9 mouse cellular contexts compared by ENCODE assay signal in genomic region chr5:66620191-66620625, GRCm38 (mm10). TPM values are rescaled to one million over a fixed set of nuclear protein-coding genes. Genes with fewer than 3 reads are reported as not detected.
A peak's percentile ranks its signal among the peaks of the same experiment; 100 is the strongest.
DNase-seq lines count a peak whose midpoint lies in the region; ATAC-seq and TF ChIP-seq lines count a peak whose summit lies in the region.
"Had no signal": no experiment of that assay in that cellular context is flagged by ENCODE, and none has a peak within 500 bp of the region (broad histone marks: within the 10 kb centered on the region; RNA-seq: fewer than 3 reads in every experiment).

No protein-coding gene starts in this region.

- peak overlapping the region; percentile 16 for H3K27ac ChIP-seq in embryonic fibroblast, embryonic 13.5 days (ENCODE audit: insufficient read depth, low read length)
- H3K27ac ChIP-seq in heart, embryonic 11.5 days (ENCODE audit: low read depth, low read length), result peak overlapping the region; percentile 18
- peak overlapping the region; percentile 84 for H3K27ac ChIP-seq in kidney, embryonic 16.5 days (ENCODE audit: low read length)
- H3K27ac ChIP-seq in stomach, postnatal 0 days (replicated peaks), result peak overlapping the region; percentile 59

- WGBS in heart, embryonic 11.5 days (ENCODE audit: insufficient replicate concordance), result 0% methylated on average over 39 of the region's 41 CpGs
- WGBS in kidney, embryonic 16.5 days, result under 1% methylated on average over 38 of the region's 41 CpGs
- WGBS in stomach, postnatal 0 days, result under 1% methylated on average over 35 of the region's 41 CpGs

- TF ChIP-seq POLR2A in embryonic fibroblast, embryonic 13.5 days (IDR thresholded peaks at IDR 0.05; ENCODE audit: low read depth, low read length), result peak; percentile 68

- no peaks in the 10 kb centered on the region for H3K36me3 ChIP-seq in megakaryocyte, embryonic 14.5 days (replicated peaks; ENCODE audit: low read length)
- no peaks in the 10 kb centered on the region for H3K36me3 ChIP-seq in heart, embryonic 11.5 days (ENCODE audit: control insufficient read depth, insufficient read depth, low read length)
- H3K36me3 ChIP-seq in kidney, embryonic 16.5 days (ENCODE audit: insufficient read depth, low read length), result no peaks in the 10 kb centered on the region
- H3K36me3 ChIP-seq in stomach, postnatal 0 days (ENCODE audit: control insufficient read depth, insufficient read depth, low read length), result no peaks in the 10 kb centered on the region

- ATAC-seq in megakaryocyte, adult 5-6 weeks (ENCODE audit: poor library complexity, severe bottlenecking), result no peak
- peak; percentile 43 for ATAC-seq in heart, embryonic 11.5 days (replicated peaks; ENCODE audit: insufficient number of reproducible peaks, low FRiP score, low TSS enrichment)
- ATAC-seq in kidney, embryonic 16.5 days (ENCODE audit: low FRiP score, low TSS enrichment), result peak; percentile 69
- peak; percentile 86 for ATAC-seq in stomach, postnatal 0 days (ENCODE audit: low FRiP score, low TSS enrichment)

- H3K9ac ChIP-seq in heart, embryonic 11.5 days (ENCODE audit: low read depth, low read length), result peak overlapping the region; percentile 66
- peak overlapping the region; percentile 75 for H3K9ac ChIP-seq in kidney, embryonic 16.5 days (replicated peaks; ENCODE audit: low read length)
- peak overlapping the region; percentile 67 for H3K9ac ChIP-seq in stomach, postnatal 0 days (ENCODE audit: low read length)

- H3K27me3 ChIP-seq in megakaryocyte, embryonic 14.5 days (replicated peaks), result peaks cover 66% of the 10 kb centered on the region
- H3K27me3 ChIP-seq in heart, embryonic 11.5 days (ENCODE audit: control insufficient read depth, insufficient read depth, low read length), result no peaks in the 10 kb centered on the region
- no peaks in the 10 kb centered on the region for H3K27me3 ChIP-seq in kidney, embryonic 16.5 days (ENCODE audit: insufficient read depth, low read length)
- H3K27me3 ChIP-seq in stomach, postnatal 0 days (ENCODE audit: control insufficient read depth, insufficient read depth, low read length), result no peaks in the 10 kb centered on the region
- H3K27me3 ChIP-seq: CH12.LX had no signal

- H3K4me1 ChIP-seq in megakaryocyte, embryonic 14.5 days, result peaks cover 21% of the 10 kb centered on the region
- H3K4me1 ChIP-seq in embryonic fibroblast, embryonic 13.5 days (ENCODE audit: control insufficient read depth, insufficient read depth, low read length), result peaks cover 9% of the 10 kb centered on the region
- peaks cover 10% of the 10 kb centered on the region for H3K4me1 ChIP-seq in heart, embryonic 11.5 days (ENCODE audit: control insufficient read depth, insufficient read depth, low read length)
- peaks cover 32% of the 10 kb centered on the region for H3K4me1 ChIP-seq in kidney, embryonic 16.5 days (ENCODE audit: insufficient read depth, low read length)
- H3K4me1 ChIP-seq in stomach, postnatal 0 days (replicated peaks; ENCODE audit: control insufficient read depth, insufficient read depth), result no peaks in the 10 kb centered on the region

- no peak for TF ChIP-seq CTCF in embryonic fibroblast, embryonic 13.5 days (IDR thresholded peaks at IDR 0.05; ENCODE audit: borderline replicate concordance, insufficient read depth, low read length)
- peak; percentile 78 for TF ChIP-seq CTCF in stomach, postnatal 0 days (IDR thresholded peaks at IDR 0.05; ENCODE audit: low read depth)

- H3K4me2 ChIP-seq in heart, embryonic 11.5 days, result peak overlapping the region; percentile 63
- peak overlapping the region; percentile 88 for H3K4me2 ChIP-seq in kidney, embryonic 16.5 days (replicated peaks; ENCODE audit: low read depth, low read length)
- peak overlapping the region; percentile 71 for H3K4me2 ChIP-seq in stomach, postnatal 0 days (replicated peaks; ENCODE audit: low read depth)

- TF ChIP-seq EP300 in stomach, postnatal 0 days (optimal IDR thresholded peaks at IDR 0.05), result no peak

- peaks cover 13% of the 10 kb centered on the region for H3K9me3 ChIP-seq in megakaryocyte, embryonic 14.5 days
- H3K9me3 ChIP-seq in heart, embryonic 11.5 days (replicated peaks; ENCODE audit: control insufficient read depth, low read length), result no peaks in the 10 kb centered on the region
- H3K9me3 ChIP-seq in kidney, embryonic 16.5 days (ENCODE audit: low read length), result no peaks in the 10 kb centered on the region
- H3K9me3 ChIP-seq in stomach, postnatal 0 days (ENCODE audit: control insufficient read depth, low read length), result no peaks in the 10 kb centered on the region

- H3K4me3 ChIP-seq in megakaryocyte, embryonic 14.5 days (replicated peaks), result peak overlapping the region; percentile 38
- H3K4me3 ChIP-seq in embryonic fibroblast, embryonic 13.5 days (ENCODE audit: insufficient read depth, low read length), result peak overlapping the region; percentile 37
- peak overlapping the region; percentile 52 for H3K4me3 ChIP-seq in heart, embryonic 11.5 days (ENCODE audit: low read depth, low read length)
- H3K4me3 ChIP-seq in kidney, embryonic 16.5 days (ENCODE audit: low read length), result peak overlapping the region; percentile 64
- H3K4me3 ChIP-seq in stomach, postnatal 0 days (ENCODE audit: low read depth, low read length), result peak overlapping the region; percentile 58

- peak; percentile 72 for DNase-seq in liver
- peak; percentile 68 for DNase-seq in naive thymus-derived CD4-positive, alpha-beta T cell, adult 2 months (ENCODE audit: low read depth)
- DNase-seq in stomach, postnatal 0 days (ENCODE audit: low spot score), result peak; percentile 94

RNA-seq across cellular contexts. Expression of gene Apbb2, which starts 1.6 kb away (rescaled TPM):
- polyA plus RNA-seq in megakaryocyte, embryonic 14.5 days (2012; ENCODE audit: insufficient read depth, low replicate concordance), result 0.34 TPM in 1 of 2 replicates, not detected in the other
- 0.52 and 0.78 TPM in 2 replicates for total RNA-seq in megakaryocyte, adult 5-6 weeks (2015)
- 0.51 and 1.9 TPM in 2 replicates for total RNA-seq in megakaryocyte, adult 5-6 weeks (2017)
- polyA plus RNA-seq in embryonic fibroblast, embryonic 13.5 days (2011; ENCODE audit: insufficient read length, low read depth, missing spikeins), result 71.9 and 88.0 TPM in 2 replicates
- polyA plus RNA-seq in heart, embryonic 11.5 days (2014; fragmentation: Nextera tagmentation; extraction: Ambion mirVana), result 25.9 and 28.0 TPM in 2 replicates
- polyA plus RNA-seq in kidney, embryonic 16.5 days (2015; fragmentation: Nextera tagmentation; extraction: Ambion mirVana), result 62.4 and 71.5 TPM in 2 replicates
- 16.8 and 18.3 TPM in 2 replicates for polyA plus RNA-seq in stomach, postnatal 0 days (2015; fragmentation: Nextera tagmentation; extraction: Ambion mirVana)

RNA-seq across cellular contexts. Expression of gene Uchl1, which starts 55.7 kb away (rescaled TPM):
- not detected in 2 replicates for polyA plus RNA-seq in megakaryocyte, embryonic 14.5 days (2012; ENCODE audit: insufficient read depth, low replicate concordance)
- not detected in 2 replicates for total RNA-seq in megakaryocyte, adult 5-6 weeks (2015)
- 0.73 TPM in 1 of 2 replicates, not detected in the other for total RNA-seq in megakaryocyte, adult 5-6 weeks (2017)
- polyA plus RNA-seq in embryonic fibroblast, embryonic 13.5 days (2011; ENCODE audit: insufficient read length, low read depth, missing spikeins), result 21.7 and 39.8 TPM in 2 replicates
- polyA plus RNA-seq in heart, embryonic 11.5 days (2014; fragmentation: Nextera tagmentation; extraction: Ambion mirVana), result 128 and 136 TPM in 2 replicates
- 59.3 and 67.9 TPM in 2 replicates for polyA plus RNA-seq in kidney, embryonic 16.5 days (2015; fragmentation: Nextera tagmentation; extraction: Ambion mirVana)
- polyA plus RNA-seq in stomach, postnatal 0 days (2015; fragmentation: Nextera tagmentation; extraction: Ambion mirVana), result 62.5 and 66.0 TPM in 2 replicates
- total RNA-seq: CH12.LX had no signal

Comparison
In these comparisons a context has a peak if more than half of its experiments do, and no peak if none do; other contexts are left out.
1. H3K27ac ChIP-seq: peak in every context shown above with its lines; median percentile 84 in kidney, embryonic 16.5 days; 59 in stomach, postnatal 0 days; 18 in heart, embryonic 11.5 days; 16 in embryonic fibroblast, embryonic 13.5 days.
2. RNA of gene Apbb2, which starts 1.6 kb away (polyA plus RNA-seq): 71.9 to 88.0 TPM in embryonic fibroblast, embryonic 13.5 days, 62.4 to 71.5 TPM in kidney, embryonic 16.5 days, 25.9 to 28.0 TPM in heart, embryonic 11.5 days and 16.8 to 18.3 TPM in stomach, postnatal 0 days; 0.34 TPM in megakaryocyte, embryonic 14.5 days; every median in the first group is over 10 times any median in the second.
3. RNA of gene Uchl1, which starts 55.7 kb away (polyA plus RNA-seq): 128 to 136 TPM in heart, embryonic 11.5 days, 62.5 to 66.0 TPM in stomach, postnatal 0 days, 59.3 to 67.9 TPM in kidney, embryonic 16.5 days and 21.7 to 39.8 TPM in embryonic fibroblast, embryonic 13.5 days; not detected in megakaryocyte, embryonic 14.5 days; every median in the first group is over 10 times any median in the second.
4. Peak in every context shown above with its lines, with median percentiles within 50 percentile points of each other: H3K4me3 ChIP-seq, H3K4me2 ChIP-seq, H3K9ac ChIP-seq and DNase-seq.